Mouse (Mus musculus): ENCODE results near the gene Zbtb18. TPM values are rescaled to one million over a fixed set of nuclear protein-coding genes. Genes with fewer than 3 reads are reported as not detected.

The Zbtb18 gene
- polyA plus RNA-seq, 1 experiment from 2014 or later = 1.9 TPM

- Histone ChIP-seq H3K4me1 (replicated peaks) (peaks cover 20% of the 10 kb centered on the region), H3K36me3 (no peaks in the 10 kb centered on the region), H3K27me3 (no peaks in the 10 kb centered on the region), H3K27ac (no peak overlapping the region), H3K9ac (no peak overlapping the region), H3K9me3 (replicated peaks) (no peaks in the 10 kb centered on the region), H3K4me2 (peak overlapping the region; percentile 77; the same call in 1 of the 2 replicates), H3K4me3 (no peak overlapping the region)
- no peak for ATAC-seq (replicated peaks; ENCODE audit: insufficient number of reproducible peaks, insufficient read depth, low FRiP score, low read depth)
- WGBS = 8% methylated on average over 1 of the region's 2 CpGs
These were observed 1.7 kb upstream of the Zbtb18 start for GRCm38 (mm10) chr1:177440411-177440810.

GRCm38 (mm10) chr1:177440981-177441491 is 1.1 kb upstream of the Zbtb18 start:
- Histone ChIP-seq H3K9ac (peak overlapping the region; percentile 86), H3K4me2 (peak overlapping the region; percentile 77), H3K9me3 (replicated peaks) (no peaks in the 10 kb centered on the region), H3K4me3 (peak overlapping the region; percentile 80), H3K27me3 (no peaks in the 10 kb centered on the region), H3K27ac (peak overlapping the region; percentile 98), H3K36me3 (no peaks in the 10 kb centered on the region), H3K4me1 (replicated peaks) (peaks cover 25% of the 10 kb centered on the region)
- under 1% methylated on average over 6 of the region's 6 CpGs for WGBS
- ATAC-seq (replicated peaks; ENCODE audit: insufficient number of reproducible peaks, insufficient read depth, low FRiP score, low read depth) = no peak

DNA sequence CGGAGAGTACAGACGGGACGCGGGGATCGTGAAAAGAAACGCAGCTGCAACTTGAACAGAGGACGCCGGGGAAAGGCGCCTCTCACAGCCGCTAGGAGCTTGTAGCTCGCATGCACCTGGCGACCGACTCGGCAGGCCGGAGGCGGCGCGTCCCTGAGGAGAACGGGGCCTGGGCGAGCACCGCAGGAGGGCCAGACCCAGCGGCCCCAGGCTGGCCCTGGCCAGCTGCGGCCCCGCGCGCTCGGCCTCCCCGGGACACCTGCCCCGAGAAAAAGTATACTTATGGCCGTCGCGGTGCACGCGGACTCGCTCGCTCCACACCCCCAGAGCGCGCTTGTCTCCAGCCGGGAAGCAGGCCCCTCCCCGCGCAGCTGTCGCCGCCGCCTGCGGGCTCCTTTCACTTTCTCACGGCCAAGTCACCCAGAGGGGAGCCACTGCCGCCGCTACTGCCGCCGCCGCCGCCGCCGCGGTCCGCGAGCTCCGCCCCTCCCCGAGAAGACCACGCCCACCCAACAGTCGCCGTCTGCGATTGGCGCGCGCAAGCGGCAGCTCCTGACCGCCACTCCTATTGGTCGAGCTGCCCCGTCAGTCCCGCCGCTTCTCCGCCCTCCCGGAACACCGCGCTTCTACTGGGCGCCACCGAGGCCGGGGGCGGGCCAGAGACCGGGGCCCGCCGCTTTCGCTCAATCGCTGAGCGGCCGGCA is 507 bp upstream of the Zbtb18 start:
- Histone ChIP-seq H3K27me3 (no peaks in the 10 kb centered on the region), H3K4me3 (peak overlapping the region; percentile 80), H3K36me3 (no peaks in the 10 kb centered on the region), H3K9me3 (replicated peaks) (no peaks in the 10 kb centered on the region), H3K4me2 (peak overlapping the region; percentile 77), H3K27ac (peak overlapping the region; percentile 98), H3K4me1 (replicated peaks) (peaks cover 25% of the 10 kb centered on the region), H3K9ac (peak overlapping the region; percentile 86)
- under 1% methylated on average over 72 of the region's 87 CpGs for WGBS
- ATAC-seq (replicated peaks; ENCODE audit: insufficient number of reproducible peaks, insufficient read depth, low FRiP score, low read depth) = peak; percentile 99

DNA sequence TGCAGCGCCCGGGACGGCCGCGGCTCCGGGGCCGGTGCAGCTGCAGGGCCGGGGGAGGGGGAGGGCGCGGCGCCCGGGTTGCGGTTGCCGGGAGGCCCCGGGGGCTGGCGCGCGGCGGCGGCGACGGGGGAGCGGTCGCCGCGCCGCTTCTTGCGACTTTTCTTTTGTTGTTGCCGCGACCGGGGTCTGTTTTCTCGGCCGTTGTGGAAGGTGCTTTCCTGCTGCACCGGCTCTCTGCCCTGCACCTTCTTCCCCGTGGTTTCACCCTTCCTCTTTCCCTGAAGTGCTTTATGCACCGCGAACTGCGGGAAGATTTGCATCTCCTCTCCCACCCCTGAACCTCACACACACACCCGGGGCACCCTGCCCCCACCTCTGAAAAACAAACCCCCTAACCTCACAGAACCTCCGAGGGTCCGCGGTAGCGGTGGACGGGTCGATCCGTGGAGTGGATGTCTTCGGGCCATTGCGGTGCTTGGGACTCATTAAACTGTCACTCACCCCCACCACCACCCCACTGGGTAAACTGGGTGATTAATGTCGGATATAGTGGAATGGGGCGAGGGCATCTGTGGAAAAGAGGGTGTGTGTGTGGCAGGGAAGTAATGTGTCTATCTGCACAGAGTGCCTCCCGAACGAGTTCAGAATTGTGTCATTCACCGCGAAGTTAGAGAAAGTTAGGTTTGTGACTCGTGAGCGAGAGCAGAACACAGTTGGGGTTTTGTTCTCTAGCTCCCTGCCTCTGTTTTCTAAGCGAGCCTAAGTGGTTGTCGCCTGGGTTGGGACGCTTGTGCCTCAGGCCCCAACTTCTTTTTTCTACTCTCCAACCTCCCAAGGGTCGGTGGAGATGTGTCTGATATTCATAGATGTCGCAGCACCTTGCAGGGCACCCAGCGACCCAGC is 921 bp downstream of the Zbtb18 start:
- no peak for ATAC-seq (replicated peaks; ENCODE audit: insufficient number of reproducible peaks, insufficient read depth, low FRiP score, low read depth)
- Histone ChIP-seq H3K4me2 (peak overlapping the region; percentile 89), H3K9me3 (replicated peaks) (no peaks in the 10 kb centered on the region), H3K4me3 (peak overlapping the region; percentile 80), H3K27ac (peak overlapping the region; percentile 90), H3K36me3 (peaks cover 12% of the 10 kb centered on the region), H3K9ac (peak overlapping the region; percentile 86), H3K27me3 (no peaks in the 10 kb centered on the region), H3K4me1 (replicated peaks) (peaks cover 30% of the 10 kb centered on the region)
- WGBS = 1% methylated on average over 35 of the region's 62 CpGs

DNA sequence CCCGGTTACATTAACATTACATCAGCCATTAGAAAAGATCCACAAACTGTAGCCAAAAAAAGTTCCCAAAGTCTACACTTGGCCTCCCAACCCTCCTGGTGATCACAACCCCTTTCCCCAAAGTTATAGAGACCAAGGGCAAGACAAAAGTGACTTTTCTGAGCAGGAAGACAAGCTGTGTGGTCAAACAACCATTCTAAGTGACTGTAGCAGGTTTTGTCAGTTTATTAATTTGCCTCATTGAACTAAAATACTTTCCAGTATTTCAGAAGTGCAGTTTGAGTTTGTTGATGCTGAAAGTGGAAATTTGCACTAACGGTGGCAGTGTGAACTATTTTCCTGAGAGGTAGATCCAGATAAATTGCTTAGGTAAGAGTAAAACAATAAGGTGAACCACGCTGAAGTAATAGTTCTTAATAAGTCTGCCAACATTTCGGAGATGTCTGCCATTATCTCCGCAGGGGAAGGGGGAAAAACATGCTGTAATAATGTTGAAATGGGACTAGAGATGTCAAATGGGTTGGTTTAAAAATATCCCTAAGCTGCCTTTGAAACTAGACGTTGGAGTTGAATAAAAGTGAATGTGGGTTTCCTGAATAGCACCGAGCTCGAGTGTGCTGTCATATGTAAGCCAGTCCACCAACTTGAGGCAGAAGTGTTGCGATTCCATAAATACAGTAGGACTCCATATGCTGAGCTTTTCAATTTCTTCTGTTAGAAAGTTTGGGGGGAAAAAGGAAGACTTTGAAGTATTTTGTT is 1.8 kb downstream of the Zbtb18 start:
- H3K9ac ChIP-seq = peak overlapping the region; percentile 86
- ATAC-seq (replicated peaks; ENCODE audit: insufficient number of reproducible peaks, insufficient read depth, low FRiP score, low read depth) = no peak
- H3K36me3 ChIP-seq = peaks cover 17% of the 10 kb centered on the region
- H3K27me3 ChIP-seq = no peaks in the 10 kb centered on the region
- no peaks in the 10 kb centered on the region for H3K9me3 ChIP-seq (replicated peaks)
- H3K4me1 ChIP-seq (replicated peaks) = peaks cover 33% of the 10 kb centered on the region
- peak overlapping the region; percentile 80 for H3K4me3 ChIP-seq
- peak overlapping the region; percentile 90; the same call in 1 of the 2 replicates for H3K27ac ChIP-seq
- H3K4me2 ChIP-seq = peak overlapping the region; percentile 89
- 39% methylated on average over 9 of the region's 9 CpGs for WGBS

- ATAC-seq (replicated peaks; ENCODE audit: insufficient number of reproducible peaks, insufficient read depth, low FRiP score, low read depth) = no peak
- WGBS = 44% methylated on average over 3 of the region's 3 CpGs
- Histone ChIP-seq H3K4me1 (replicated peaks) (peaks cover 33% of the 10 kb centered on the region), H3K4me3 (peak overlapping the region; percentile 80), H3K9me3 (replicated peaks) (no peaks in the 10 kb centered on the region), H3K4me2 (peak overlapping the region; percentile 89), H3K27ac (no peak overlapping the region), H3K9ac (no peak overlapping the region), H3K36me3 (peaks cover 17% of the 10 kb centered on the region), H3K27me3 (no peaks in the 10 kb centered on the region)
These were observed 2.3 kb downstream of the Zbtb18 start for GRCm38 (mm10) chr1:177444483-177444810.

GRCm38 (mm10) chr1:177444941-177445340 is 2.8 kb downstream of the Zbtb18 start:
- Histone ChIP-seq H3K27me3 (no peaks in the 10 kb centered on the region), H3K4me3 (no peak overlapping the region), H3K4me1 (replicated peaks) (peaks cover 33% of the 10 kb centered on the region), H3K4me2 (0 out of 2 replicates have a peak overlapping the region, but pooled peaks have one; percentile 5), H3K9me3 (replicated peaks) (no peaks in the 10 kb centered on the region), H3K27ac (no peak overlapping the region), H3K9ac (no peak overlapping the region), H3K36me3 (peaks cover 17% of the 10 kb centered on the region)
- 66% methylated on average over 5 of the region's 5 CpGs for WGBS
- no peak for ATAC-seq (replicated peaks; ENCODE audit: insufficient number of reproducible peaks, insufficient read depth, low FRiP score, low read depth)

DNA sequence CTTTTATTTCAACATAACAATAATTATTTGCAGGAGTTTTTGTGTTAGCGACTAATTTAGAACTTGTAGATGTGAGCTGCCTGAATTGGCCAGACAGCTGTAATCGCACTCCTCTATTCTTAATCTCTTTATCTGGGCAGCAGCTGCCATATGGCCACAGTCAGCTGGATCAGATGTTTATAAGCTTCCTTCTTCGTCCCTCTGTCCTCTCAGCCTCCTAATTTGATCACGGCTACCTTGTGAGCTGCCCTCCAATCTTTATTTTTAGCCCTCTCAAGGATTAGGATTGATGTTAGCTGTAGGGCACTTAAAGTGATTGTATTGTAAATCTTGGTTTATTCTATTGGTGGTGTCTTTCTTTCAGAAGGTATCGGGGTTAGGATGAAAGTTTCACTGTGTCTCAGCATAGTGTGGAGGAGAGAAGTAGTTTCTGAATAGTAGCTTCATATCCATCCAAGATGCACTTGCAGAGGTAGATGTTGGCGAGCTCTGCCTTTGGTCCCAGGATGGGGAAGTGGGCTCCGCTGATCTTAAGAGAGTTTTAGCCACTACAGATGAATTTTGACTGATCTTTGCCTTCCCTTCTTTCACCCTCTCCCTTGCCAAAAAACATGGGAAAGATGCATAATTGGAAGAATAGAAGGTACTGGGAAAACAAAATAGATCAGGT is 3.4 kb downstream of the Zbtb18 start:
- H3K9ac ChIP-seq = no peak overlapping the region
- WGBS = 47% methylated on average over 7 of the region's 7 CpGs
- H3K4me3 ChIP-seq = no peak overlapping the region
- H3K4me2 ChIP-seq = peak overlapping the region; percentile 24; the same call in 1 of the 2 replicates
- H3K9me3 ChIP-seq (replicated peaks) = no peaks in the 10 kb centered on the region
- no peaks in the 10 kb centered on the region for H3K27me3 ChIP-seq
- ATAC-seq (replicated peaks; ENCODE audit: insufficient number of reproducible peaks, insufficient read depth, low FRiP score, low read depth) = no peak
- H3K27ac ChIP-seq = no peak overlapping the region
- peaks cover 17% of the 10 kb centered on the region for H3K36me3 ChIP-seq
- H3K4me1 ChIP-seq (replicated peaks) = peaks cover 31% of the 10 kb centered on the region

DNA sequence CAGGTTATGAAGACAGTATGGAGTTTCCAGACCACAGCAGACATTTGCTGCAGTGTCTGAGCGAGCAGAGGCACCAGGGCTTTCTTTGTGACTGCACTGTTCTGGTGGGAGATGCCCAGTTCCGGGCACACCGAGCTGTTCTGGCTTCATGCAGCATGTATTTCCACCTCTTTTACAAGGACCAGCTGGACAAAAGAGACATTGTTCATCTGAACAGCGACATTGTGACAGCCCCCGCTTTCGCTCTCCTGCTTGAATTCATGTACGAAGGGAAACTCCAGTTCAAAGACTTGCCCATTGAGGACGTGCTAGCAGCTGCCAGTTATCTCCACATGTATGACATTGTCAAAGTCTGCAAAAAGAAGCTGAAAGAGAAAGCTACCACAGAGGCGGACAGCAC is 4.9 kb downstream of the Zbtb18 start:
- H3K4me3 ChIP-seq = no peak overlapping the region
- peaks cover 17% of the 10 kb centered on the region for H3K36me3 ChIP-seq
- 62% methylated on average over 9 of the region's 9 CpGs for WGBS
- no peak overlapping the region for H3K4me2 ChIP-seq
- ATAC-seq (replicated peaks; ENCODE audit: insufficient number of reproducible peaks, insufficient read depth, low FRiP score, low read depth) = no peak
- no peaks in the 10 kb centered on the region for H3K9me3 ChIP-seq (replicated peaks)
- H3K9ac ChIP-seq = no peak overlapping the region
- H3K27me3 ChIP-seq = no peaks in the 10 kb centered on the region
- no peak overlapping the region for H3K27ac ChIP-seq
- H3K4me1 ChIP-seq (replicated peaks) = peaks cover 31% of the 10 kb centered on the region

GRCm38 (mm10) chr1:177447541-177448111 is 5.5 kb downstream of the Zbtb18 start:
- Histone ChIP-seq H3K27me3 (no peaks in the 10 kb centered on the region), H3K27ac (no peak overlapping the region), H3K9me3 (replicated peaks) (no peaks in the 10 kb centered on the region), H3K4me2 (no peak overlapping the region), H3K9ac (no peak overlapping the region), H3K4me3 (no peak overlapping the region), H3K36me3 (peaks cover 17% of the 10 kb centered on the region), H3K4me1 (replicated peaks) (peaks cover 31% of the 10 kb centered on the region)
- WGBS = 82% methylated on average over 12 of the region's 12 CpGs
- ATAC-seq (replicated peaks; ENCODE audit: insufficient number of reproducible peaks, insufficient read depth, low FRiP score, low read depth) = no peak
